Mouse (Mus musculus) CH12.LX (cell line): ENCODE measurements around the gene Cep112.

Experiments used
- CTCF ChIP-seq, 2 experiments: IDR thresholded peaks in 1 of 2; conservative IDR thresholded peaks in 1 of 2; 2 replicates each; pipeline ENCODE4 v1.5.1; 2011 to 2012; ENCODE audit warnings: low read depth in 2 of 2, low read length in 2 of 2, improper control_type of control experiment in 1 of 2, inconsistent platforms in 1 of 2, mild to moderate bottlenecking in 1 of 2, moderate library complexity in 1 of 2
- EP300 ChIP-seq: IDR thresholded peaks from 2 replicates; pipeline ENCODE4 v1.6.1; 2011; ENCODE audit warnings: low read length, improper control_type of control experiment
- ETS1 ChIP-seq: conservative IDR thresholded peaks from 2 replicates; pipeline ENCODE4 v1.6.1; 2012; ENCODE audit warnings: low read depth, mild to moderate bottlenecking, inconsistent platforms, low read length, improper control_type of control experiment, moderate library complexity
- IRF4 ChIP-seq: IDR thresholded peaks from 2 replicates; pipeline ENCODE4 v1.6.1; 2014; ENCODE audit warnings: low read depth, mild to moderate bottlenecking, inconsistent platforms, low read length, improper control_type of control experiment
- PAX5 ChIP-seq: IDR thresholded peaks from 2 replicates; pipeline ENCODE4 v1.6.1; 2012; ENCODE audit warnings: low read length, inconsistent platforms, mixed read lengths
- POLR2AphosphoS2 ChIP-seq: IDR thresholded peaks from 2 replicates; pipeline ENCODE4 v1.6.1; 2011; ENCODE audit warnings: low read depth, low read length, improper control_type of control experiment
- RCOR1 ChIP-seq: conservative IDR thresholded peaks from 2 replicates; pipeline ENCODE4 v1.6.1; 2012; ENCODE audit warnings: low read depth, mild to moderate bottlenecking, inconsistent platforms, low read length, improper control_type of control experiment
- SMC3 ChIP-seq: IDR thresholded peaks from 2 replicates; pipeline ENCODE4 v1.6.1; 2011; ENCODE audit warnings: low read depth, low read length, improper control_type of control experiment
- TCF12 ChIP-seq: IDR thresholded peaks from 2 replicates; pipeline ENCODE4 v1.6.1; 2014; ENCODE audit warnings: low read depth, mild to moderate bottlenecking, inconsistent platforms, low read length, improper control_type of control experiment
- UBTF ChIP-seq: IDR thresholded peaks from 2 replicates; pipeline ENCODE4 v1.6.1; 2012; ENCODE audit warnings: low read depth, mild to moderate bottlenecking, inconsistent platforms, low read length, improper control_type of control experiment, moderate library complexity
- USF1 ChIP-seq: IDR thresholded peaks from 2 replicates; pipeline ENCODE4 v1.6.1; 2014; ENCODE audit warnings: low read depth, mild to moderate bottlenecking, inconsistent platforms, low read length, improper control_type of control experiment

- TF ChIP-seq TCF12 (no peak), USF1 (no peak), PAX5 (no peak), CTCF (conservative IDR thresholded peaks at IDR 0.05 in 1 of 2, IDR thresholded peaks at IDR 0.05 in 1 of 2; ENCODE audit: low read depth in 2 of 2, low read length in 2 of 2) (no peak), UBTF (no peak), IRF4 (no peak), POLR2AphosphoS2 (no peak), EP300 (no peak), ETS1 (no peak), RCOR1 (no peak), SMC3 (no peak)
These were observed 468.3 kb downstream of the Cep112 start for GRCm38 (mm10) chr11:108893232-108893790.
